Mouse (Mus musculus): ENCODE data around the gene Pip5kl1. TPM values are rescaled to one million over a fixed set of nuclear protein-coding genes. Genes with fewer than 3 reads are reported as not detected.

Gene Pip5kl1
- polyA plus RNA-seq, 1 experiment from 2014 or later = 0.08 TPM

- peaks cover 20% of the 10 kb centered on the region for H3K4me1 ChIP-seq (replicated peaks; ENCODE audit: control insufficient read depth, insufficient read depth)
- 65% methylated on average over 4 of the region's 4 CpGs for WGBS
Observed at GRCm38 (mm10) chr2:32541986-32542573, 32.5 kb upstream of the Pip5kl1 start.

GRCm38 (mm10) chr2:32543031-32543449 is 31.6 kb upstream of the Pip5kl1 start:
- H3K27ac ChIP-seq (replicated peaks) = no peak overlapping the region
- H3K27me3 ChIP-seq (ENCODE audit: control insufficient read depth, insufficient read depth, low read length) = no peaks in the 10 kb centered on the region
- H3K36me3 ChIP-seq (ENCODE audit: control insufficient read depth, insufficient read depth, low read length) = no peaks in the 10 kb centered on the region
- ATAC-seq (ENCODE audit: low FRiP score, low TSS enrichment) = no peak
- H3K9ac ChIP-seq (ENCODE audit: low read length) = no peak overlapping the region
- TF ChIP-seq CTCF (IDR thresholded peaks at IDR 0.05; ENCODE audit: low read depth) (no peak), EP300 (optimal IDR thresholded peaks at IDR 0.05) (no peak)
- H3K9me3 ChIP-seq (ENCODE audit: control insufficient read depth, low read length) = no peaks in the 10 kb centered on the region
- H3K4me2 ChIP-seq (replicated peaks; ENCODE audit: low read depth) = no peak overlapping the region
- DNase-seq (ENCODE audit: low spot score) = no peak
- WGBS = 48% methylated on average over 3 of the region's 3 CpGs
- no peak overlapping the region for H3K4me3 ChIP-seq (ENCODE audit: low read depth, low read length)
- H3K4me1 ChIP-seq (replicated peaks; ENCODE audit: control insufficient read depth, insufficient read depth) = peaks cover 12% of the 10 kb centered on the region

More at GRCm38 (mm10) chr2:32541986-32542573, 32.5 kb upstream of the Pip5kl1 start:
- ATAC-seq (ENCODE audit: low FRiP score, low TSS enrichment) (no peak), DNase-seq (ENCODE audit: low spot score) (no peak)
- H3K9me3 ChIP-seq (ENCODE audit: control insufficient read depth, low read length) = no peaks in the 10 kb centered on the region
- H3K27me3 ChIP-seq (ENCODE audit: control insufficient read depth, insufficient read depth, low read length) = no peaks in the 10 kb centered on the region
- 0 out of 2 replicates have a peak overlapping the region, but pooled peaks have one; percentile 8 for H3K4me2 ChIP-seq (replicated peaks; ENCODE audit: low read depth)
- TF ChIP-seq CTCF (IDR thresholded peaks at IDR 0.05; ENCODE audit: low read depth) (no peak), EP300 (optimal IDR thresholded peaks at IDR 0.05) (no peak)
- no peaks in the 10 kb centered on the region for H3K36me3 ChIP-seq (ENCODE audit: control insufficient read depth, insufficient read depth, low read length)
- H3K4me3 ChIP-seq (ENCODE audit: low read depth, low read length) = no peak overlapping the region
- H3K27ac ChIP-seq (replicated peaks) = peak overlapping the region; percentile 56; the same call in 1 of the 2 replicates
- peak overlapping the region; percentile 13; the same call in 1 of the 2 replicates for H3K9ac ChIP-seq (ENCODE audit: low read length)

- H3K27ac ChIP-seq (replicated peaks) = peak overlapping the region; percentile 45; the same call in 1 of the 2 replicates
- WGBS = 96% methylated on average over 1 of the region's 1 CpGs
- no peaks in the 10 kb centered on the region for H3K27me3 ChIP-seq (ENCODE audit: control insufficient read depth, insufficient read depth, low read length)
- no peaks in the 10 kb centered on the region for H3K36me3 ChIP-seq (ENCODE audit: control insufficient read depth, insufficient read depth, low read length)
- no peaks in the 10 kb centered on the region for H3K9me3 ChIP-seq (ENCODE audit: control insufficient read depth, low read length)
- H3K4me3 ChIP-seq (ENCODE audit: low read depth, low read length) = no peak overlapping the region
- TF ChIP-seq EP300 (optimal IDR thresholded peaks at IDR 0.05) (no peak), CTCF (IDR thresholded peaks at IDR 0.05; ENCODE audit: low read depth) (no peak)
- DNase-seq (ENCODE audit: low spot score) (no peak), ATAC-seq (ENCODE audit: low FRiP score, low TSS enrichment) (no peak)
- no peak overlapping the region for H3K4me2 ChIP-seq (replicated peaks; ENCODE audit: low read depth)
- H3K9ac ChIP-seq (ENCODE audit: low read length) = no peak overlapping the region
- peaks cover 12% of the 10 kb centered on the region for H3K4me1 ChIP-seq (replicated peaks; ENCODE audit: control insufficient read depth, insufficient read depth)
Observed at GRCm38 (mm10) chr2:32546951-32547350, 27.6 kb upstream of the Pip5kl1 start.

DNA sequence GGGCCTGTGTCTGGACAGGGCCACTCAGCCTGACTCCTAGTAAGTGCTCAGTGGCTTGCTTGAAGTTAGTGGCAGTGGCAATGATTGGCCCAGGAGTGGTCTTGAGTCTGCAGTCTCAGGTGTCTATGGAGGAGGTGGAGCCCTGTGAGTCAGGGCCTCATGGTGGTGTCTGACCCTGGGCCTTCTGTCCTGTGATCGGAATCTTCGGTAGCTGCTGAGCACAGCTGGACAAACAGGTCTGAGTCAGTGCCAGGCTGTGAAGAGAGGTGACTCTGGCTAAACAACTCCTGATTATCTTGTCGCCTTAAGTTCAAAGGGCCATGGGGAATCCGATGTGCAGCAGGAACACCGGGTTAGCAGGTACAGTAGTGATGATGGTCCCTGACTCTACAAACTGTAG is 27.2 kb upstream of the Pip5kl1 start:
- Histone ChIP-seq H3K9me3 (ENCODE audit: control insufficient read depth, low read length) (no peaks in the 10 kb centered on the region), H3K36me3 (ENCODE audit: control insufficient read depth, insufficient read depth, low read length) (no peaks in the 10 kb centered on the region), H3K9ac (ENCODE audit: low read length) (no peak overlapping the region), H3K4me3 (ENCODE audit: low read depth, low read length) (no peak overlapping the region), H3K4me2 (replicated peaks; ENCODE audit: low read depth) (no peak overlapping the region), H3K27ac (replicated peaks) (peak overlapping the region; percentile 45), H3K4me1 (replicated peaks; ENCODE audit: control insufficient read depth, insufficient read depth) (peaks cover 12% of the 10 kb centered on the region), H3K27me3 (ENCODE audit: control insufficient read depth, insufficient read depth, low read length) (no peaks in the 10 kb centered on the region)
- TF ChIP-seq EP300 (optimal IDR thresholded peaks at IDR 0.05) (no peak), CTCF (IDR thresholded peaks at IDR 0.05; ENCODE audit: low read depth) (no peak)
- WGBS = 66% methylated on average over 5 of the region's 5 CpGs
- peak; percentile 53 for ATAC-seq (ENCODE audit: low FRiP score, low TSS enrichment)
- no peak for DNase-seq (ENCODE audit: low spot score)

DNA sequence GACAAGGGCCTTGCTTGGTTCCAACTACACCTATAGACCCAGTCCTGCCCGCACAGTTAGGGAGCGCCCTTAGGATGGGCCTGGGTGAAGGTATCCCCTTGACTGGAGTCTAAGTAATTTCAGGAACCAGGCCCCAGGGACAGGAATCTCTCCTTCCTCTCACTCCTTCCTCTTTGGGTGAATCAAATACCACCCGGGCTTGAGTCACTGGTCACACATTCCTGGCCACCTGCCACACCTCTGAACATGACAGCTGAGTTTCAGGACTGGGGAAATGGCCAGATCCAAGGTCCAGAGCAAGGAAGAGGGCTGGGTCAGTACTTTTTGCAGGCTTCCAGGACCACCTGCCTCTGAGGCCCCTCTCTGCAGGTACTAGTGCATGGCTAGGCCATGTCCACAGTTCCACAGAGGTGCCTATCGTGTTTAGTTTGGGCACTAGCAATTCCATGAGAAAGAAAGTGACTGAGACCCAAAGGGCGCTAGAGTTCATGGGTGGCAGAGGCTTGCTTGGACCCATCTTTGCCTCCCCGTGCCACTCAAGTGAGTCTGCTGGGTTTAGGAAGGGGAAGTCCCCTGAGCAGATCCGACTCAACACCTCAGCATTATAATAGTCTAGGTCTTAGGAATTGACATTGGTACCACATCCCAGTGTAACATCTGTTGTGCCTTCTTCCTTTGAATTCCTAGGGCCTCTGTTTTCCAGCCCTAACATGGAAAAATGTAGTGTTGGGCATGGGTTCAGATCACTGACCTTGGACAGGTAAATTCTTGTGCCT is 26.4 kb upstream of the Pip5kl1 start:
- Histone ChIP-seq H3K9me3 (ENCODE audit: control insufficient read depth, low read length) (no peaks in the 10 kb centered on the region), H3K36me3 (ENCODE audit: control insufficient read depth, insufficient read depth, low read length) (no peaks in the 10 kb centered on the region), H3K4me1 (replicated peaks; ENCODE audit: control insufficient read depth, insufficient read depth) (peaks cover 12% of the 10 kb centered on the region), H3K27me3 (ENCODE audit: control insufficient read depth, insufficient read depth, low read length) (no peaks in the 10 kb centered on the region), H3K4me3 (ENCODE audit: low read depth, low read length) (no peak overlapping the region), H3K27ac (replicated peaks) (peak overlapping the region; percentile 56; the same call in 1 of the 2 replicates), H3K9ac (ENCODE audit: low read length) (no peak overlapping the region), H3K4me2 (replicated peaks; ENCODE audit: low read depth) (no peak overlapping the region)
- TF ChIP-seq EP300 (optimal IDR thresholded peaks at IDR 0.05) (no peak), CTCF (IDR thresholded peaks at IDR 0.05; ENCODE audit: low read depth) (no peak)
- DNase-seq (ENCODE audit: low spot score) = peak; percentile 55
- 86% methylated on average over 7 of the region's 7 CpGs for WGBS
- 0 out of 2 replicates have a peak, but pooled peaks have one; percentile 6 for ATAC-seq (ENCODE audit: low FRiP score, low TSS enrichment)

- Histone ChIP-seq H3K4me2 (replicated peaks; ENCODE audit: low read depth) (no peak overlapping the region), H3K4me1 (replicated peaks; ENCODE audit: control insufficient read depth, insufficient read depth) (peaks cover 12% of the 10 kb centered on the region), H3K27me3 (ENCODE audit: control insufficient read depth, insufficient read depth, low read length) (no peaks in the 10 kb centered on the region), H3K4me3 (ENCODE audit: low read depth, low read length) (no peak overlapping the region), H3K36me3 (ENCODE audit: control insufficient read depth, insufficient read depth, low read length) (no peaks in the 10 kb centered on the region), H3K27ac (replicated peaks) (peak overlapping the region; percentile 67; the same call in 1 of the 2 replicates), H3K9ac (ENCODE audit: low read length) (no peak overlapping the region), H3K9me3 (ENCODE audit: control insufficient read depth, low read length) (no peaks in the 10 kb centered on the region)
- no peak for ATAC-seq (ENCODE audit: low FRiP score, low TSS enrichment)
- WGBS = 49% methylated on average over 9 of the region's 9 CpGs
- TF ChIP-seq EP300 (optimal IDR thresholded peaks at IDR 0.05) (no peak), CTCF (IDR thresholded peaks at IDR 0.05; ENCODE audit: low read depth) (no peak)
- peak; percentile 25 for DNase-seq (ENCODE audit: low spot score)
Observed at GRCm38 (mm10) chr2:32549171-32549570, 25.4 kb upstream of the Pip5kl1 start.
